Mouse (Mus musculus) gastrocnemius, postnatal 4 days (tissue): ENCODE measurements around the gene Il27ra. TPM values are rescaled to one million over a fixed set of nuclear protein-coding genes. Genes with fewer than 3 reads are reported as not detected.

Experiments
- DNase-seq, 2 experiments: peaks; one replicate each; pipeline ENCODE4 v3.0.0; 2021 to 2022; ENCODE audit warnings: low spot score in 2 of 2, mixed read lengths in 2 of 2
- long read RNA-seq, 2 experiments: library from polyadenylated mRNA; stranded (forward); transcript quantifications; one replicate each; pipeline ENCODE4 v2.0.0; 2021
- total RNA-seq, 2 experiments: library from RNA; stranded (reverse); gene quantifications; 2 replicates each; pipeline ENCODE4 v1.2.3; 2021

Gene Il27ra
- total RNA-seq: 1 to 10 TPM in 1 of 2 experiments, under 1 TPM in 1; 0.93 to 1.4 TPM
- long read RNA-seq, experiment 1, partial matches to known transcripts: 0 of 5 reads
- long read RNA-seq, experiment 1, other reads (novel, unspliced or antisense): 1 of 5 reads
- long read RNA-seq, experiment 2, transcript Il27ra-201 (14 exons, 2,664 nt): major isoform, 7 of 9 reads
- long read RNA-seq, experiment 2, partial matches to known transcripts: 0 of 9 reads
- long read RNA-seq, experiment 2, other reads (novel, unspliced or antisense): 2 of 9 reads

- DNase-seq: peak; percentile 46 to 73
Measured at GRCm38 (mm10) chr8:84042066-84042947, at the start of gene Il27ra. Il27ra (minus strand) TSS chr8:84042589.

- DNase-seq: no peak
Measured at GRCm38 (mm10) chr8:84090585-84090984, 48.2 kb upstream of the Il27ra start.

- DNase-seq: no peak
Measured at GRCm38 (mm10) chr8:84089277-84089676, 46.9 kb upstream of the Il27ra start.

GRCm38 (mm10) chr8:84087821-84088220 is 45.4 kb upstream of the Il27ra start:
- no peak for DNase-seq

GRCm38 (mm10) chr8:84087156-84087555 is 44.8 kb upstream of the Il27ra start:
- DNase-seq: no peak

GRCm38 (mm10) chr8:84084341-84085115 is 42.1 kb upstream of the Il27ra start:
- DNase-seq: no peak

GRCm38 (mm10) chr8:84083829-84084241 is 41.4 kb upstream of the Il27ra start:
- DNase-seq: no peak

- DNase-seq: no peak
Measured at GRCm38 (mm10) chr8:84079206-84079605, 36.8 kb upstream of the Il27ra start.

GRCm38 (mm10) chr8:84076849-84077248 is 34.5 kb upstream of the Il27ra start:
- no peak for DNase-seq

GRCm38 (mm10) chr8:84076412-84076811 is 34.0 kb upstream of the Il27ra start:
- DNase-seq: no peak

GRCm38 (mm10) chr8:84073230-84073976 is 31.0 kb upstream of the Il27ra start:
- DNase-seq: no peak

GRCm38 (mm10) chr8:84072321-84072720 is 29.9 kb upstream of the Il27ra start:
- no peak for DNase-seq

GRCm38 (mm10) chr8:84071921-84072320 is 29.5 kb upstream of the Il27ra start:
- DNase-seq: no peak

GRCm38 (mm10) chr8:84070667-84071066 is 28.3 kb upstream of the Il27ra start:
- DNase-seq: no peak

- DNase-seq: no peak
Measured at GRCm38 (mm10) chr8:84070241-84070640, 27.9 kb upstream of the Il27ra start.

- no peak for DNase-seq
Measured at GRCm38 (mm10) chr8:84069750-84070149, 27.4 kb upstream of the Il27ra start.

- DNase-seq: no peak
Measured at GRCm38 (mm10) chr8:84069169-84069568, 26.8 kb upstream of the Il27ra start.

- DNase-seq: no peak
Measured at GRCm38 (mm10) chr8:84068316-84069035, 26.1 kb upstream of the Il27ra start.

- DNase-seq: no peak
Measured at GRCm38 (mm10) chr8:84067911-84068310, 25.5 kb upstream of the Il27ra start.

- peak; percentile 96 to 98 for DNase-seq
Measured at GRCm38 (mm10) chr8:84067047-84067573, 24.7 kb upstream of the Il27ra start.
